Mouse (Mus musculus) megakaryocyte, embryonic 14.5 days (primary cell): ENCODE data around the gene Large1.

Experiments used
- FLI1 ChIP-seq: IDR thresholded peaks from 2 replicates; pipeline ENCODE4 v1.6.1; 2012; ENCODE audit warnings: low read length, inconsistent platforms, mixed read lengths
- GATA1 ChIP-seq: IDR thresholded peaks from 3 replicates; pipeline ENCODE4 v1.6.1; 2012; ENCODE audit warnings: mixed read lengths, low read length, inconsistent platforms, borderline replicate concordance

DNA sequence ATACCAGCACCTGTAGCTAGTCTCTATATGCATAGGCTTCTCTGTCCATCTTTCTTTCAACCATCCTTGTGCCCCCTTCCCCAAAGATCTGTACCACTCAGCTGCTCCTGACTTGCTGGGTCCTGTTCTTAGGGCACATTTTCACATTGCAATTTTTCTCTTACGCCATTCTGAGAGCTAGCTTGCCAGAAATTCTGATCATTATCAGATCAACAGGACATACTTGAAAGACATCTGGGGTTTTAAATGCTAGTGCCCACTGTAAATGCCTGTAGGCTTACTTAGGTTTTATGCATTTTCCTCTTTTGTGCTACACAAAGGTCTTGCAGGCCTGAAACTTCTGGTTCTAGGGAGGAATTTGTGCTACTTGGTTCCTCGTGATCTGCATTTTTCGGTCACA lies 454.0 kb downstream of the Large1 start:
- TF ChIP-seq FLI1 (no peak), GATA1 (no peak)
